Mouse (Mus musculus) CH12.LX (cell line): Measurements from ENCODE around the gene Zfp870. TPM values are rescaled to one million over a fixed set of nuclear protein-coding genes. Genes with fewer than 3 reads are reported as not detected.
A peak's percentile ranks its signal among the peaks of the same experiment; 100 is the strongest.

Experiments
- DNase-seq: peaks from one replicate; pipeline ENCODE4 v3.0.0-alpha.2; 2013; ENCODE audit errors: extremely low read depth
- H3K27ac ChIP-seq: 2 replicates; pipeline ENCODE4 v1.5.1; 2012; ENCODE audit warnings: low read depth, mild to moderate bottlenecking, control low read depth, moderate library complexity; ENCODE audit not compliant: insufficient read depth
- H3K27me3 ChIP-seq: replicated peaks from 2 replicates; pipeline ENCODE3; 2012; ENCODE audit warnings: inconsistent platforms
- H3K36me3 ChIP-seq, 2 experiments: replicated peaks in 1 of 2; 2 replicates each; pipeline versions ENCODE3 to v1.6.1; 2012; ENCODE audit warnings: inconsistent platforms in 1 of 2, low read length in 1 of 2, mild to moderate bottlenecking in 1 of 2, mixed read lengths in 1 of 2, moderate library complexity in 1 of 2; ENCODE audit not compliant: control insufficient read depth in 1 of 2, insufficient read depth in 1 of 2
- H3K4me1 ChIP-seq, 2 experiments: 2 replicates each; pipeline ENCODE4 v1.6.1; 2012; ENCODE audit warnings: inconsistent platforms in 1 of 2, moderate library complexity in 1 of 2; ENCODE audit not compliant: insufficient read depth in 2 of 2, control insufficient read depth in 1 of 2
- H3K4me2 ChIP-seq: 2 replicates; pipeline ENCODE4 v1.6.1; 2012; ENCODE audit warnings: low read depth, mild to moderate bottlenecking, control low read depth; ENCODE audit not compliant: poor library complexity, insufficient read depth, severe bottlenecking
- H3K4me3 ChIP-seq, 3 experiments: fragments of 150-350 bp in 1 of 3; sonication (generic) in 1 of 3; replicated peaks in 1 of 3; 2 replicates each; pipeline versions ENCODE3 to v1.5.1; 2011 to 2012; ENCODE audit warnings: low read depth in 2 of 3, low read length in 2 of 3, mild to moderate bottlenecking in 2 of 3, moderate library complexity in 2 of 3, control low read depth in 1 of 3, improper control_type of control experiment in 1 of 3, inconsistent platforms in 1 of 3, mixed read lengths in 1 of 3; ENCODE audit not compliant: poor library complexity in 1 of 3
- H3K79me2 ChIP-seq: replicated peaks from 2 replicates; pipeline ENCODE4 v1.6.1; 2012; ENCODE audit warnings: mild to moderate bottlenecking, moderate library complexity; ENCODE audit not compliant: control insufficient read depth, poor library complexity, insufficient read depth, severe bottlenecking; ENCODE audit errors: extremely low read depth
- H3K9ac ChIP-seq: 2 replicates; pipeline ENCODE4 v1.6.1; 2012; ENCODE audit warnings: low read depth, mild to moderate bottlenecking, control low read depth, moderate library complexity; ENCODE audit not compliant: insufficient read depth
- H3K9me3 ChIP-seq: replicated peaks from 2 replicates; pipeline ENCODE3; 2012; ENCODE audit warnings: low read length, inconsistent platforms, mixed read lengths
- BHLHE40 ChIP-seq: IDR thresholded peaks from 2 replicates; pipeline ENCODE4 v1.6.1; 2011; ENCODE audit warnings: mild to moderate bottlenecking, low read depth, low read length, improper control_type of control experiment
- CHD2 ChIP-seq: IDR thresholded peaks from 2 replicates; pipeline ENCODE4 v1.6.1; 2011; ENCODE audit warnings: low read length, improper control_type of control experiment
- CTCF ChIP-seq, 2 experiments: IDR thresholded peaks in 1 of 2; conservative IDR thresholded peaks in 1 of 2; 2 replicates each; pipeline ENCODE4 v1.5.1; 2011 to 2012; ENCODE audit warnings: low read depth in 2 of 2, low read length in 2 of 2, improper control_type of control experiment in 1 of 2, inconsistent platforms in 1 of 2, mild to moderate bottlenecking in 1 of 2, moderate library complexity in 1 of 2
- E2F4 ChIP-seq: IDR thresholded peaks from 2 replicates; pipeline ENCODE4 v1.6.1; 2011; ENCODE audit warnings: low read depth, low read length, improper control_type of control experiment; ENCODE audit not compliant: insufficient replicate concordance
- ELF1 ChIP-seq: IDR thresholded peaks from 2 replicates; pipeline ENCODE4 v1.6.1; 2014; ENCODE audit warnings: low read depth, mild to moderate bottlenecking, inconsistent platforms, low read length, improper control_type of control experiment
- EP300 ChIP-seq: IDR thresholded peaks from 2 replicates; pipeline ENCODE4 v1.6.1; 2011; ENCODE audit warnings: low read length, improper control_type of control experiment
- ETS1 ChIP-seq: conservative IDR thresholded peaks from 2 replicates; pipeline ENCODE4 v1.6.1; 2012; ENCODE audit warnings: low read depth, mild to moderate bottlenecking, inconsistent platforms, low read length, improper control_type of control experiment, moderate library complexity
- GABPA ChIP-seq: IDR thresholded peaks from 2 replicates; pipeline ENCODE4 v1.6.1; 2012; ENCODE audit warnings: low read depth, low read length, improper control_type of control experiment, inconsistent platforms; ENCODE audit not compliant: insufficient replicate concordance
- HCFC1 ChIP-seq: IDR thresholded peaks from 2 replicates; pipeline ENCODE4 v1.6.1; 2012; ENCODE audit warnings: low read depth, mild to moderate bottlenecking, inconsistent platforms, low read length, improper control_type of control experiment
- IRF4 ChIP-seq: IDR thresholded peaks from 2 replicates; pipeline ENCODE4 v1.6.1; 2014; ENCODE audit warnings: low read depth, mild to moderate bottlenecking, inconsistent platforms, low read length, improper control_type of control experiment
- JUN ChIP-seq: IDR thresholded peaks from 2 replicates; pipeline ENCODE4 v1.6.1; 2011; ENCODE audit warnings: low read depth, mild to moderate bottlenecking, low read length, improper control_type of control experiment, moderate library complexity; ENCODE audit not compliant: insufficient read depth
- JUND ChIP-seq: conservative IDR thresholded peaks from 2 replicates; pipeline ENCODE4 v1.6.1; 2011; ENCODE audit warnings: low read depth, low read length, improper control_type of control experiment
- KAT2A ChIP-seq: IDR thresholded peaks from 2 replicates; pipeline ENCODE4 v1.6.1; 2012; ENCODE audit warnings: low read length, improper control_type of control experiment, inconsistent platforms; ENCODE audit not compliant: insufficient replicate concordance
- MAFK ChIP-seq: IDR thresholded peaks from 2 replicates; pipeline ENCODE4 v1.6.1; 2011; ENCODE audit warnings: low read length, improper control_type of control experiment; ENCODE audit not compliant: insufficient replicate concordance
- MAX ChIP-seq: IDR thresholded peaks from 2 replicates; pipeline ENCODE4 v1.6.1; 2011; ENCODE audit warnings: low read length, improper control_type of control experiment
- MAZ ChIP-seq: IDR thresholded peaks from 2 replicates; pipeline ENCODE4 v1.6.1; 2012; ENCODE audit warnings: low read depth, mild to moderate bottlenecking, inconsistent platforms, low read length, improper control_type of control experiment, moderate library complexity
- MEF2A ChIP-seq: IDR thresholded peaks from 2 replicates; pipeline ENCODE4 v1.6.1; 2014; ENCODE audit warnings: low read depth, mild to moderate bottlenecking, inconsistent platforms, low read length, improper control_type of control experiment, borderline replicate concordance
- MXI1 ChIP-seq: IDR thresholded peaks from 2 replicates; pipeline ENCODE4 v1.6.1; 2011; ENCODE audit warnings: mild to moderate bottlenecking, low read depth, low read length, improper control_type of control experiment
- MYC ChIP-seq: IDR thresholded peaks from 2 replicates; pipeline ENCODE4 v1.6.1; 2011; ENCODE audit warnings: low read depth, mild to moderate bottlenecking, improper control_type of control experiment, low read length
- NELFE ChIP-seq: IDR thresholded peaks from 2 replicates; pipeline ENCODE4 v1.6.1; 2011; ENCODE audit warnings: low read depth, low read length, improper control_type of control experiment
- NRF1 ChIP-seq: IDR thresholded peaks from 2 replicates; pipeline ENCODE4 v1.6.1; 2014; ENCODE audit warnings: low read depth, mild to moderate bottlenecking, inconsistent platforms, low read length, improper control_type of control experiment, moderate library complexity
- PAX5 ChIP-seq: IDR thresholded peaks from 2 replicates; pipeline ENCODE4 v1.6.1; 2012; ENCODE audit warnings: low read length, inconsistent platforms, mixed read lengths
- POLR2A ChIP-seq: IDR thresholded peaks from 2 replicates; pipeline ENCODE4 v1.6.1; 2011; ENCODE audit warnings: low read depth, mild to moderate bottlenecking, improper control_type of control experiment, low read length
- POLR2AphosphoS2 ChIP-seq: IDR thresholded peaks from 2 replicates; pipeline ENCODE4 v1.6.1; 2011; ENCODE audit warnings: low read depth, low read length, improper control_type of control experiment
- RAD21 ChIP-seq: IDR thresholded peaks from 2 replicates; pipeline ENCODE4 v1.6.1; 2011; ENCODE audit warnings: low read depth, mild to moderate bottlenecking, low read length, improper control_type of control experiment, moderate library complexity
- RCOR1 ChIP-seq: conservative IDR thresholded peaks from 2 replicates; pipeline ENCODE4 v1.6.1; 2012; ENCODE audit warnings: low read depth, mild to moderate bottlenecking, inconsistent platforms, low read length, improper control_type of control experiment
- SIN3A ChIP-seq: IDR thresholded peaks from 2 replicates; pipeline ENCODE4 v1.6.1; 2012; ENCODE audit warnings: low read length, improper control_type of control experiment, inconsistent platforms
- SMC3 ChIP-seq: IDR thresholded peaks from 2 replicates; pipeline ENCODE4 v1.6.1; 2011; ENCODE audit warnings: low read depth, low read length, improper control_type of control experiment
- TBP ChIP-seq: conservative IDR thresholded peaks from 2 replicates; pipeline ENCODE4 v1.6.1; 2011; ENCODE audit warnings: low read depth, low read length, improper control_type of control experiment
- TCF12 ChIP-seq: IDR thresholded peaks from 2 replicates; pipeline ENCODE4 v1.6.1; 2014; ENCODE audit warnings: low read depth, mild to moderate bottlenecking, inconsistent platforms, low read length, improper control_type of control experiment
- UBTF ChIP-seq: IDR thresholded peaks from 2 replicates; pipeline ENCODE4 v1.6.1; 2012; ENCODE audit warnings: low read depth, mild to moderate bottlenecking, inconsistent platforms, low read length, improper control_type of control experiment, moderate library complexity
- USF1 ChIP-seq: IDR thresholded peaks from 2 replicates; pipeline ENCODE4 v1.6.1; 2014; ENCODE audit warnings: low read depth, mild to moderate bottlenecking, inconsistent platforms, low read length, improper control_type of control experiment
- USF2 ChIP-seq: conservative IDR thresholded peaks from 2 replicates; pipeline ENCODE4 v1.6.1; 2011; ENCODE audit warnings: low read depth, low read length, improper control_type of control experiment
- ZC3H11A ChIP-seq: IDR thresholded peaks from 2 replicates; pipeline ENCODE4 v1.6.1; 2012; ENCODE audit warnings: low read depth, mild to moderate bottlenecking, inconsistent platforms, low read length, improper control_type of control experiment
- ZKSCAN1 ChIP-seq: IDR thresholded peaks from 2 replicates; pipeline ENCODE4 v1.6.1; 2012; ENCODE audit warnings: low read depth, inconsistent platforms, low read length, improper control_type of control experiment, borderline replicate concordance
- ZMIZ1 ChIP-seq: IDR thresholded peaks from 2 replicates; pipeline ENCODE4 v1.6.1; 2012; ENCODE audit warnings: low read depth, mild to moderate bottlenecking, inconsistent platforms, low read length, improper control_type of control experiment
- ZNF384 ChIP-seq: IDR thresholded peaks from 2 replicates; pipeline ENCODE4 v1.6.1; 2012; ENCODE audit warnings: low read depth, low read length, improper control_type of control experiment, inconsistent platforms
- dilution Hi-C: fragments of 300-500 bp; cut with MboI; formaldehyde crosslinking; loops from 2 replicates; pipeline ENCODE4 v1.14.3; 2020; ENCODE audit warnings: low sequenced_read_pairs; ENCODE audit not compliant: extremely low pct_unique_long_range_greater_than_20kb, extremely low pct_ligation_motif_present
- in situ Hi-C: fragments of 300-500 bp; cut with MboI; formaldehyde crosslinking; loops from 3 replicates; pipeline ENCODE4 v1.14.3; 2019; ENCODE audit warnings: low sequenced_read_pairs, low pct_ligation_motif_present, low pct_unique_long_range_greater_than_20kb, mixed read lengths
- polyA plus RNA-seq: library from polyadenylated mRNA; unstranded; fragments of >175 nt; gene quantifications from 2 replicates; pipeline ENCODE4 v1.2.1, GENCODE M21; 2012; ENCODE audit warnings: low read depth; ENCODE audit not compliant: insufficient read length
- total RNA-seq, 2 experiments: library from RNA; depleted of rRNA; stranded (reverse); fragments of 300-350 nt in 1 of 2; fragments of >200 nt in 1 of 2; gene quantifications; 2 replicates each; pipeline ENCODE4 v1.2.3; 2012 to 2014

Zfp870 gene
- total RNA-seq (2012; rRNA removed) (3.4 and 3.5 TPM in 2 replicates), total RNA-seq (2014; rRNA removed) (5.8 and 6.4 TPM in 2 replicates), polyA plus RNA-seq (8.6 and 10.4 TPM in 2 replicates)

DNA sequence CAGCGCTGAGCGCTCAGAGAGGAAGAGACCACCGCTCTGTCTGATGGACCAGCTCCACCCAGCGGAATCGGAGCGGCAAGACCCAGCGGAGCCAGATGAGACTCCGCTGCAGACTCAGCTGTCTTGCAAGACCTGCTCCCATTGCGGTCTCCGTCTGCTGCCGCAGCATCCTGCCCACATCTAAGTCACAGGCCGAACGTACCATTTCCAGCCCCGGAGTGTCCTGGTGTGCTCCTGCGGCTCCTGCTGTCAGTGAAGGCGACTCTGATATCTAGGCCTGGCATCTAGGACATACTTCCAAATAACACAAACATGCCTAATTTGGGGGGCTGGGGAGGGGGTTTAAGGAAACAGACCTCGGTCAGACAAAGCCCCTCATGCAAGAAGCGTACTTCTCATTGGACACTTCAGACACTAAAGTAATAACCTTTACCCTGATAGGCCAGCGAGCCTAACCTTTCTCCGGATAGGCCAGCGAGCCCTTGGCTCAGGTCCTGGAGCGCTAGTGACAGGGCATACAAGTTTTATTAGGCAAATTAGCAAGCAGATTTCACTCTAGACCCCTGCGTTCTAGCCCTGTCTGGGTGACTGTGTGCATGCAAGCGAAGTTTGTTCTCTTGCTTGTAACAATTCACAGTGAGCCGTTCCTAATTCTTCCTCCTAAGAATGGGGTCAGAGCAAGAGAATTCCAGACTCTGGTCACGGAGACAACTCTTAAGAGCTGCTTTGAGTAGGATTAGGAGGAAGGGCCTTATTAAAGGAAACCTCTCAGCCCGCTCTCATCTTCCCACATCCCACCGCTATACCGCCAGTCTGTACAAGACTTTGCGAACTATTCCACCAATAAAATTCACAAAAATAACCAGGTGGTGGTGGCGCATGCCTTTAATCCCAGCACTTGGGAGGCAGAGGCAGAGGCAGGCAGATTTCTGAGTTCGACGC is at the start of gene Zfp870:
TSS of gene Zfp870 (minus strand) at position 404 of the 942 bp plus-strand sequence.
- Histone ChIP-seq H3K9ac (peak within 1 kb of the TSS; percentile 61), H3K79me2 (no peaks in the 10 kb centered on the region; the same call in 1 of the 2 replicates), H3K27me3 (no peaks in the 10 kb centered on the region), H3K4me1 (peaks cover 11 to 30% of the 10 kb centered on the region in 2 experiments), H3K36me3 (peaks cover 2 to 24% of the 10 kb centered on the region in 2 experiments), H3K9me3 (no peaks in the 10 kb centered on the region), H3K27ac (peak within 1 kb of the TSS; percentile 5; the same call in 1 of the 2 replicates), H3K4me3 (peak within 1 kb of the TSS; percentile 64 to 89 (median 75)), H3K4me2 (peak within 1 kb of the TSS; percentile 72)
- in situ Hi-C loops (no loop called here), dilution Hi-C loops (no loop called here)
- DNase-seq = peak; percentile 95
- TF ChIP-seq MEF2A (peak; percentile 45; the same call in 1 of the 2 replicates), PAX5 (no peak), TCF12 (peak; percentile 43; the same call in 1 of the 2 replicates), CHD2 (peak; percentile 86), CTCF (conservative IDR thresholded peaks at IDR 0.05 in 1 of 2, IDR thresholded peaks at IDR 0.05 in 1 of 2; ENCODE audit: low read depth in 2 of 2, low read length in 2 of 2) (peak in 1 of 2 experiments; percentile 41; a peak in 2 of 4 replicates), MYC (0 out of 2 replicates have a peak, but pooled peaks have one; percentile 31), ETS1 (no peak), MAX (no peak; the same call in 1 of the 2 replicates), IRF4 (no peak), HCFC1 (peak; percentile 72), RCOR1 (no peak), EP300 (no peak), MXI1 (no peak), POLR2A (peak; percentile 57), ELF1 (peak; percentile 60), USF2 (no peak), SMC3 (peak; percentile 26; the same call in 1 of the 2 replicates), UBTF (0 out of 2 replicates have a peak, but pooled peaks have one; percentile 39), RAD21 (peak; percentile 38), MAFK (no peak), GABPA (no peak), BHLHE40 (no peak), NELFE (peak; percentile 77), ZNF384 (no peak), E2F4 (no peak), TBP (0 out of 2 replicates have a peak, but pooled peaks have one; percentile 42), ZKSCAN1 (no peak), JUN (no peak), ZMIZ1 (peak; percentile 77), KAT2A (peak; percentile 73; the same call in 1 of the 2 replicates), POLR2AphosphoS2 (no peak; the same call in 1 of the 2 replicates), USF1 (no peak), NRF1 (no peak), ZC3H11A (no peak), SIN3A (peak; percentile 64), MAZ (peak; percentile 59; the same call in 1 of the 2 replicates), JUND (no peak)
